Mouse (Mus musculus): ENCODE data around the gene Tinf2. TPM values are rescaled to one million over a fixed set of nuclear protein-coding genes. Genes with fewer than 3 reads are reported as not detected.

Gene Tinf2
- polyA plus RNA-seq, 1 experiment from 2014 or later: 24.9 TPM

GRCm38 (mm10) chr14:55649884-55650283 lies 31.7 kb downstream of the Tinf2 start, which contains the start of gene Tssk4:
Gene Tssk4, plus strand, starts transcription at chr14:55650184.
- WGBS: 96% methylated on average over 2 of the region's 2 CpGs
- ATAC-seq (ENCODE audit: low FRiP score, low read depth): no peak
- no peaks in the 10 kb centered on the region for H3K27me3 ChIP-seq
- H3K9ac ChIP-seq: no peak within 1 kb of the TSS
- H3K4me3 ChIP-seq: no peak within 1 kb of the TSS
- H3K4me1 ChIP-seq (replicated peaks): peaks cover 5% of the 10 kb centered on the region
- no peak within 1 kb of the TSS for H3K27ac ChIP-seq (replicated peaks)
- H3K9me3 ChIP-seq: no peaks in the 10 kb centered on the region
- no peaks in the 10 kb centered on the region for H3K36me3 ChIP-seq
- H3K4me2 ChIP-seq: no peak within 1 kb of the TSS

- 26% methylated on average over 17 of the region's 17 CpGs for WGBS
- Histone ChIP-seq H3K27ac (replicated peaks) (0 out of 2 replicates have a peak overlapping the region, but pooled peaks have one; percentile 7), H3K9ac (peak overlapping the region; percentile 92)
Measured at GRCm38 (mm10) chr14:55644261-55644888, 37.2 kb downstream of the Tinf2 start.

GRCm38 (mm10) chr14:55643060-55643907 lies 38.3 kb downstream of the Tinf2 start, which contains the start of gene Tm9sf1:
Gene Tm9sf1, minus strand, starts transcription at chr14:55643806.
- WGBS: under 1% methylated on average over 89 of the region's 89 CpGs
- H3K4me1 ChIP-seq (replicated peaks): peaks cover 28% of the 10 kb centered on the region
- H3K27ac ChIP-seq (replicated peaks): peak within 1 kb of the TSS; percentile 97
- H3K36me3 ChIP-seq: peaks cover 20% of the 10 kb centered on the region
- H3K9ac ChIP-seq: peak within 1 kb of the TSS; percentile 92
- no peaks in the 10 kb centered on the region for H3K9me3 ChIP-seq
- H3K4me3 ChIP-seq: peak within 1 kb of the TSS; percentile 82
- H3K27me3 ChIP-seq: no peaks in the 10 kb centered on the region
- peak within 1 kb of the TSS; percentile 81 for H3K4me2 ChIP-seq
- peak; percentile 91 for ATAC-seq (ENCODE audit: low FRiP score, low read depth)

More at GRCm38 (mm10) chr14:55644261-55644888, 37.2 kb downstream of the Tinf2 start:
- Histone ChIP-seq H3K4me1 (replicated peaks) (peaks cover 28% of the 10 kb centered on the region), H3K4me2 (peak overlapping the region; percentile 81), H3K36me3 (peaks cover 11% of the 10 kb centered on the region), H3K27me3 (no peaks in the 10 kb centered on the region), H3K9me3 (no peaks in the 10 kb centered on the region), H3K4me3 (peak overlapping the region; percentile 82)
- ATAC-seq (ENCODE audit: low FRiP score, low read depth): no peak

GRCm38 (mm10) chr14:55642679-55643059 lies 39.0 kb downstream of the Tinf2 start:
- Histone ChIP-seq H3K36me3 (peaks cover 26% of the 10 kb centered on the region), H3K4me2 (peak overlapping the region; percentile 81), H3K27me3 (no peaks in the 10 kb centered on the region), H3K9me3 (no peaks in the 10 kb centered on the region), H3K4me1 (replicated peaks) (peaks cover 28% of the 10 kb centered on the region), H3K27ac (replicated peaks) (peak overlapping the region; percentile 97), H3K9ac (peak overlapping the region; percentile 92), H3K4me3 (peak overlapping the region; percentile 82)
- peak; percentile 17; the same call in 1 of the 2 replicates for ATAC-seq (ENCODE audit: low FRiP score, low read depth)
- WGBS: 21% methylated on average over 8 of the region's 8 CpGs

- peaks cover 35% of the 10 kb centered on the region for H3K36me3 ChIP-seq
- H3K4me3 ChIP-seq: no peak overlapping the region
- no peaks in the 10 kb centered on the region for H3K27me3 ChIP-seq
- H3K4me2 ChIP-seq: no peak overlapping the region
- WGBS: 96% methylated on average over 13 of the region's 13 CpGs
- no peak for ATAC-seq (ENCODE audit: low FRiP score, low read depth)
- H3K9me3 ChIP-seq: no peaks in the 10 kb centered on the region
- no peak overlapping the region for H3K9ac ChIP-seq
- no peak overlapping the region for H3K27ac ChIP-seq (replicated peaks)
- peaks cover 31% of the 10 kb centered on the region for H3K4me1 ChIP-seq (replicated peaks)
Measured at GRCm38 (mm10) chr14:55641291-55641690, 40.3 kb downstream of the Tinf2 start.

- H3K36me3 ChIP-seq: peaks cover 35% of the 10 kb centered on the region
- H3K4me2 ChIP-seq: no peak overlapping the region
- H3K9ac ChIP-seq: no peak overlapping the region
- no peak for ATAC-seq (ENCODE audit: low FRiP score, low read depth)
- H3K27ac ChIP-seq (replicated peaks): no peak overlapping the region
- no peak overlapping the region for H3K4me3 ChIP-seq
- peaks cover 35% of the 10 kb centered on the region for H3K4me1 ChIP-seq (replicated peaks)
- 96% methylated on average over 14 of the region's 14 CpGs for WGBS
- H3K27me3 ChIP-seq: no peaks in the 10 kb centered on the region
- H3K9me3 ChIP-seq: no peaks in the 10 kb centered on the region
Measured at GRCm38 (mm10) chr14:55640816-55641215, 40.8 kb downstream of the Tinf2 start.

- H3K9me3 ChIP-seq: no peaks in the 10 kb centered on the region
- ATAC-seq (ENCODE audit: low FRiP score, low read depth): no peak
- H3K4me1 ChIP-seq (replicated peaks): peaks cover 37% of the 10 kb centered on the region
- no peak within 1 kb of the TSS for H3K4me2 ChIP-seq
- WGBS: 93% methylated on average over 9 of the region's 9 CpGs
- no peaks in the 10 kb centered on the region for H3K27me3 ChIP-seq
- no peak within 1 kb of the TSS for H3K27ac ChIP-seq (replicated peaks)
- H3K9ac ChIP-seq: no peak within 1 kb of the TSS
- H3K4me3 ChIP-seq: no peak within 1 kb of the TSS
- H3K36me3 ChIP-seq: peaks cover 47% of the 10 kb centered on the region
Measured at GRCm38 (mm10) chr14:55637795-55638194, 43.8 kb downstream of the Tinf2 start, which contains the start of gene Gm49378. Gene Gm49378, minus strand, starts transcription at chr14:55637895.

- peaks cover 25% of the 10 kb centered on the region for H3K4me1 ChIP-seq (replicated peaks)
- peak within 1 kb of the TSS; percentile 95 for H3K4me2 ChIP-seq
- WGBS: 2% methylated on average over 33 of the region's 33 CpGs
- peak; percentile 89 for ATAC-seq (ENCODE audit: low FRiP score, low read depth)
- H3K9ac ChIP-seq: peak within 1 kb of the TSS; percentile 90
- H3K4me3 ChIP-seq: peak within 1 kb of the TSS; percentile 85
- peaks cover 70% of the 10 kb centered on the region for H3K36me3 ChIP-seq
- no peaks in the 10 kb centered on the region for H3K27me3 ChIP-seq
- peak within 1 kb of the TSS; percentile 84 for H3K27ac ChIP-seq (replicated peaks)
- H3K9me3 ChIP-seq: no peaks in the 10 kb centered on the region
Measured at GRCm38 (mm10) chr14:55635523-55636007, 46.1 kb downstream of the Tinf2 start, which contains the start of gene Ipo4. Gene Ipo4, minus strand, starts transcription at chr14:55635957.

GRCm38 (mm10) chr14:55634874-55635522 lies 46.6 kb downstream of the Tinf2 start:
- peak overlapping the region; percentile 84 for H3K27ac ChIP-seq (replicated peaks)
- peak overlapping the region; percentile 85 for H3K4me3 ChIP-seq
- no peaks in the 10 kb centered on the region for H3K9me3 ChIP-seq
- peak; percentile 78 for ATAC-seq (ENCODE audit: low FRiP score, low read depth)
- peak overlapping the region; percentile 95 for H3K4me2 ChIP-seq
- WGBS: 5% methylated on average over 23 of the region's 23 CpGs
- peaks cover 25% of the 10 kb centered on the region for H3K4me1 ChIP-seq (replicated peaks)
- H3K27me3 ChIP-seq: no peaks in the 10 kb centered on the region
- H3K36me3 ChIP-seq: peaks cover 69% of the 10 kb centered on the region
- peak overlapping the region; percentile 90 for H3K9ac ChIP-seq

- Histone ChIP-seq H3K4me3 (no peak overlapping the region), H3K9ac (no peak overlapping the region), H3K4me1 (replicated peaks) (peaks cover 5% of the 10 kb centered on the region), H3K4me2 (no peak overlapping the region), H3K27me3 (no peaks in the 10 kb centered on the region), H3K36me3 (peaks cover 90% of the 10 kb centered on the region), H3K9me3 (no peaks in the 10 kb centered on the region), H3K27ac (replicated peaks) (no peak overlapping the region)
- 48% methylated on average over 5 of the region's 5 CpGs for WGBS
- ATAC-seq (ENCODE audit: low FRiP score, low read depth): no peak
Measured at GRCm38 (mm10) chr14:55629312-55629711, 52.3 kb downstream of the Tinf2 start.

- H3K9me3 ChIP-seq: no peaks in the 10 kb centered on the region
- peaks cover 82% of the 10 kb centered on the region for H3K36me3 ChIP-seq
- H3K9ac ChIP-seq: no peak overlapping the region
- no peak overlapping the region for H3K4me2 ChIP-seq
- H3K4me3 ChIP-seq: no peak overlapping the region
- H3K27me3 ChIP-seq: no peaks in the 10 kb centered on the region
- 91% methylated on average over 27 of the region's 27 CpGs for WGBS
- no peaks in the 10 kb centered on the region for H3K4me1 ChIP-seq (replicated peaks)
- no peak for ATAC-seq (ENCODE audit: low FRiP score, low read depth)
- no peak overlapping the region for H3K27ac ChIP-seq (replicated peaks)
Measured at GRCm38 (mm10) chr14:55628077-55628827, 53.4 kb downstream of the Tinf2 start.
